Mouse (Mus musculus): ENCODE data around the gene Knstrn.

DNA sequence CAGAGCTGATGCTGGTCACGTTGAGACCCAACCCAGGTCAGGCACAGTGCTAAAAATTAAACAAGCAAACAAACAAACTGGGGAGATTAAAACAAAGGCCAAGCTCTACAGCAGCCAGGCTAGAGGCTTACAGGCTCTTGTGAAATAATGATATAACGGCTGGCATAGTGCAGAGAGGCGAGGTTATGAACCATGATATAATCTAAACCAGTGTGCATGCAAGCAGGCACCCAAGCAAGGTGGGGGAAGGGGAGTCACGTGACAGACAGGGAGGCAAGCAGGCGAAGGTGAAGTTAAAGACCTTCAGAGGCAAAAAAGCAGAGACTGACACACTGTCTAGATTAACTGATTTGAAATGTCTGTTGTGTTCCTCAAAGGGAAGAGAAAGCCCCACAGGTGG is 30.7 kb upstream of the Knstrn start:
- TF ChIP-seq POLR2A (IDR thresholded peaks at IDR 0.05; ENCODE audit: low read depth, low read length) = no peak
- TF ChIP-seq CTCF (conservative IDR thresholded peaks at IDR 0.05 in 1 of 2, IDR thresholded peaks at IDR 0.05 in 1 of 2; ENCODE audit: low read depth in 2 of 2, low read length in 2 of 2) = no peak
- no peak for TF ChIP-seq MAZ (IDR thresholded peaks at IDR 0.05; ENCODE audit: low read depth, low read length)
- no peak for TF ChIP-seq CHD2 (IDR thresholded peaks at IDR 0.05; ENCODE audit: low read length)
- TF ChIP-seq SIN3A (IDR thresholded peaks at IDR 0.05; ENCODE audit: low read length) = no peak
- TF ChIP-seq JUND (conservative IDR thresholded peaks at IDR 0.05; ENCODE audit: low read depth, low read length) = no peak
- no peak for TF ChIP-seq EP300 (IDR thresholded peaks at IDR 0.05; ENCODE audit: low read length)
- TF ChIP-seq MAX (IDR thresholded peaks at IDR 0.05; ENCODE audit: low read length) = no peak
- no peak for TF ChIP-seq TBP (conservative IDR thresholded peaks at IDR 0.05; ENCODE audit: low read depth, low read length)
- no peak for TF ChIP-seq IRF4 (IDR thresholded peaks at IDR 0.05; ENCODE audit: low read depth, low read length)
- TF ChIP-seq USF1 (IDR thresholded peaks at IDR 0.05; ENCODE audit: low read depth, low read length) = peak; percentile 60
- no peak for TF ChIP-seq ZNF384 (IDR thresholded peaks at IDR 0.05; ENCODE audit: low read depth, low read length)
- no peak for TF ChIP-seq ELF1 (IDR thresholded peaks at IDR 0.05; ENCODE audit: low read depth, low read length)

All from CH12.LX (cell line).